Mouse (Mus musculus) forebrain, embryonic 12.5 days (tissue): Measurements from ENCODE around the gene Ctla2a. TPM values are rescaled to one million over a fixed set of nuclear protein-coding genes. Genes with fewer than 3 reads are reported as not detected.

ENCODE experiments used
- polyA plus RNA-seq: library from polyadenylated mRNA; unstranded; fragments of >200 nt; fragmentation: Nextera tagmentation; extraction: Ambion mirVana; gene quantifications from 2 replicates; pipeline ENCODE4 v1.2.1, GENCODE M21; 2016

The Ctla2a gene
- polyA plus RNA-seq, 1 experiment from 2014 or later = 11.0 TPM

Other genes starting within 250 kb of the Ctla2a start
- gene BC051665, start 150.3 kb downstream of the Ctla2a start, polyA plus RNA-seq = not detected in 2 replicates
- not detected in 2 replicates for gene Ctsll3, start 133.8 kb downstream of the Ctla2a start, polyA plus RNA-seq
- gene 4930486L24Rik, start 72.2 kb downstream of the Ctla2a start, polyA plus RNA-seq = 0.14 TPM in 1 of 2 replicates, not detected in the other
- not detected in 2 replicates for gene Gm49392, start 39.7 kb downstream of the Ctla2a start, polyA plus RNA-seq
- 1.2 and 1.3 TPM in 2 replicates for gene Ctla2b, start 39.2 kb downstream of the Ctla2a start, polyA plus RNA-seq
- gene Tpbpb, start 31.7 kb downstream of the Ctla2a start, polyA plus RNA-seq = not detected in 2 replicates
- not detected in 2 replicates for gene Gm49393, start 1.0 kb downstream of the Ctla2a start, polyA plus RNA-seq
- 0.96 and 1.1 TPM in 2 replicates for gene Gm49391, start 54 bp downstream of the Ctla2a start, polyA plus RNA-seq
- gene Tpbpa, start 5.4 kb upstream of the Ctla2a start, polyA plus RNA-seq = not detected in 2 replicates
- gene Ctsj, start 69.3 kb upstream of the Ctla2a start, polyA plus RNA-seq = not detected in 2 replicates
- gene Ctsq, start 104.0 kb upstream of the Ctla2a start, polyA plus RNA-seq = not detected in 2 replicates
- not detected in 2 replicates for gene Ctsr, start 227.6 kb upstream of the Ctla2a start, polyA plus RNA-seq